Mouse (Mus musculus) heart, adult 2 months (tissue): ENCODE data around the gene Spock1. TPM values are rescaled to one million over a fixed set of nuclear protein-coding genes. Genes with fewer than 3 reads are reported as not detected.

Source experiments
- DNase-seq, 2 experiments: peaks; one replicate each; pipeline ENCODE4 v3.0.0; 2021
- H3K27ac ChIP-seq: fragments of 200-600 bp; 2 replicates; pipeline ENCODE4 v1.8.1; 2022
- H3K27me3 ChIP-seq: fragments of 200-500 bp; 2 replicates; pipeline ENCODE4 v1.6.1; 2012; ENCODE audit warnings: mild to moderate bottlenecking, low read length, inconsistent platforms, mixed read lengths; ENCODE audit not compliant: control insufficient read depth, insufficient read depth
- H3K36me3 ChIP-seq: fragments of 200-500 bp; 2 replicates; pipeline ENCODE4 v1.6.1; 2012; ENCODE audit warnings: low read length, inconsistent platforms; ENCODE audit not compliant: control insufficient read depth, insufficient read depth
- H3K4me1 ChIP-seq: fragments of 200-500 bp; 2 replicates; pipeline ENCODE4 v1.6.1; 2011; ENCODE audit warnings: low read length; ENCODE audit not compliant: control insufficient read depth, insufficient read depth
- H3K4me3 ChIP-seq: fragments of 200-600 bp; 2 replicates; pipeline ENCODE4 v1.8.1; 2022
- H3K79me2 ChIP-seq: fragments of 200-500 bp; replicated peaks from 2 replicates; pipeline ENCODE4 v1.6.1; 2012; ENCODE audit warnings: mild to moderate bottlenecking, inconsistent platforms, low read length, moderate library complexity, mixed read lengths; ENCODE audit not compliant: control insufficient read depth, insufficient read depth
- H3K9ac ChIP-seq: fragments of 200-500 bp; 2 replicates; pipeline ENCODE4 v1.6.1; 2012; ENCODE audit warnings: low read depth, mild to moderate bottlenecking, control low read depth, inconsistent platforms, low read length, mixed read lengths
- CTCF ChIP-seq: fragments of 200-600 bp; IDR thresholded peaks from 2 replicates; pipeline ENCODE4 v1.8.1; 2022; ENCODE audit warnings: antibody characterized with exemption, mild to moderate bottlenecking, moderate library complexity
- EP300 ChIP-seq: fragments of 200-500 bp; IDR thresholded peaks from 2 replicates; pipeline ENCODE4 v1.6.1; 2011; ENCODE audit warnings: low read depth, low read length, control low read depth; ENCODE audit not compliant: insufficient read depth
- POLR2A ChIP-seq: fragments of 200-500 bp; IDR thresholded peaks from 2 replicates; pipeline ENCODE4 v1.6.1; 2011; ENCODE audit warnings: mild to moderate bottlenecking, low read depth, low read length, control low read depth; ENCODE audit not compliant: insufficient read depth
- WGBS: fragments of 180-500 bp; shearing (Covaris S2); methylation state at CpG from one replicate; pipeline ENCODE4 v1.1.7; 2018; 5-methylcytosine and 5-hydroxymethylcytosine counted together
- intact Hi-C: fragments of 180-260 bp; cut with DNase I; formaldehyde crosslinking; loops from one replicate; pipeline ENCODE4 v1.15.1; 2025
- polyA plus RNA-seq: library from polyadenylated mRNA; depleted of rRNA; stranded (reverse); fragments of >200 nt; gene quantifications from 2 replicates; pipeline ENCODE4 v1.2.3, GENCODE M21; 2012
- total RNA-seq, 2 experiments: library from RNA; stranded (reverse); gene quantifications; 2 replicates each; pipeline ENCODE4 v1.2.3; 2021

Spock1 gene
- total and polyA plus RNA-seq, 3 experiments, result 0.04 TPM; not detected in 2

GRCm38 (mm10) chr13:57911171-57911570 is 3.0 kb upstream of the Spock1 start:
- WGBS, result 54% methylated on average over 9 of the region's 9 CpGs

GRCm38 (mm10) chr13:57907428-57908265 is 485 bp downstream of the Spock1 start:
- intact Hi-C loops, result loop anchor here (1.0 to 2.0 kb wide), 4 partner anchors 141 to 627 kb away; no protein-coding TSS in a partner anchor
- DNase-seq, result peak in 1 of 2 experiments; percentile 5

More at GRCm38 (mm10) chr13:57911171-57911570, 3.0 kb upstream of the Spock1 start:
- Histone ChIP-seq H3K4me1 (peaks cover 1% of the 10 kb centered on the region; the same call in 1 of the 2 replicates), H3K36me3 (no peaks in the 10 kb centered on the region), H3K79me2 (no peaks in the 10 kb centered on the region), H3K27me3 (peaks cover 7% of the 10 kb centered on the region), H3K9ac (no peak overlapping the region), H3K27ac (no peak overlapping the region), H3K4me3 (no peak overlapping the region)
- intact Hi-C loops, result no loop called here
- peak; percentile 41 to 66 for DNase-seq
- TF ChIP-seq POLR2A, result no peak
- TF ChIP-seq CTCF, result no peak
- no peak for TF ChIP-seq EP300

GRCm38 (mm10) chr13:57894597-57894996 is 13.5 kb downstream of the Spock1 start:
- DNase-seq, result no peak
- Histone ChIP-seq H3K27me3 (no peaks in the 10 kb centered on the region), H3K4me3 (no peak overlapping the region), H3K36me3 (no peaks in the 10 kb centered on the region), H3K4me1 (0 out of 2 replicates have a peak, but pooled peaks cover 1% of the 10 kb centered on the region), H3K27ac (no peak overlapping the region), H3K79me2 (no peaks in the 10 kb centered on the region), H3K9ac (no peak overlapping the region)
- TF ChIP-seq CTCF (no peak), POLR2A (no peak), EP300 (no peak)
- intact Hi-C loops, result no loop called here
- WGBS, result 83% methylated on average over 8 of the region's 8 CpGs

More at GRCm38 (mm10) chr13:57907428-57908265, 485 bp downstream of the Spock1 start:
- TF ChIP-seq EP300 (no peak), CTCF (no peak), POLR2A (no peak)
- no peak overlapping the region for H3K4me3 ChIP-seq
- no peaks in the 10 kb centered on the region for H3K79me2 ChIP-seq
- H3K27me3 ChIP-seq, result peaks cover 7% of the 10 kb centered on the region
- H3K36me3 ChIP-seq, result no peaks in the 10 kb centered on the region
- WGBS, result 6% methylated on average over 60 of the region's 60 CpGs
- peaks cover 1% of the 10 kb centered on the region; the same call in 1 of the 2 replicates for H3K4me1 ChIP-seq
- H3K9ac ChIP-seq, result no peak overlapping the region
- H3K27ac ChIP-seq, result no peak overlapping the region

- intact Hi-C loops, result no loop called here
- no peak overlapping the region for H3K9ac ChIP-seq
- H3K4me1 ChIP-seq, result 0 out of 2 replicates have a peak, but pooled peaks cover 2% of the 10 kb centered on the region
- H3K27me3 ChIP-seq, result no peaks in the 10 kb centered on the region
- no peaks in the 10 kb centered on the region for H3K79me2 ChIP-seq
- 32% methylated on average over 9 of the region's 9 CpGs for WGBS
- no peak for DNase-seq
- no peak overlapping the region for H3K27ac ChIP-seq
- no peaks in the 10 kb centered on the region for H3K36me3 ChIP-seq
- TF ChIP-seq CTCF (no peak), POLR2A (no peak), EP300 (no peak)
- H3K4me3 ChIP-seq, result no peak overlapping the region
Observed at GRCm38 (mm10) chr13:57889708-57890107, 18.4 kb downstream of the Spock1 start.

GRCm38 (mm10) chr13:57889050-57889449 is 19.1 kb downstream of the Spock1 start:
- Histone ChIP-seq H3K79me2 (no peaks in the 10 kb centered on the region), H3K9ac (no peak overlapping the region), H3K36me3 (no peaks in the 10 kb centered on the region), H3K27me3 (no peaks in the 10 kb centered on the region), H3K4me3 (no peak overlapping the region), H3K27ac (no peak overlapping the region), H3K4me1 (0 out of 2 replicates have a peak, but pooled peaks cover 2% of the 10 kb centered on the region)
- WGBS, result 14% methylated on average over 6 of the region's 6 CpGs
- intact Hi-C loops, result no loop called here
- TF ChIP-seq EP300 (no peak), CTCF (no peak), POLR2A (no peak)
- DNase-seq, result no peak

- no peaks in the 10 kb centered on the region for H3K79me2 ChIP-seq
- no peak overlapping the region for H3K9ac ChIP-seq
- WGBS, result 39% methylated on average over 4 of the region's 4 CpGs
- no peak overlapping the region for H3K4me3 ChIP-seq
- intact Hi-C loops, result no loop called here
- no peak for TF ChIP-seq CTCF
- TF ChIP-seq POLR2A, result no peak
- no peak for TF ChIP-seq EP300
- no peak for DNase-seq
- no peaks in the 10 kb centered on the region for H3K4me1 ChIP-seq
- no peak overlapping the region for H3K27ac ChIP-seq
- H3K36me3 ChIP-seq, result no peaks in the 10 kb centered on the region
- no peaks in the 10 kb centered on the region; the same call in 1 of the 2 replicates for H3K27me3 ChIP-seq
Observed at GRCm38 (mm10) chr13:57879817-57880216, 28.3 kb downstream of the Spock1 start.
